Mouse (Mus musculus) megakaryocyte, embryonic 14.5 days (primary cell): ENCODE results near the gene Spin1. TPM values are rescaled to one million over a fixed set of nuclear protein-coding genes. Genes with fewer than 3 reads are reported as not detected.

Source experiments
- H3K27me3 ChIP-seq: replicated peaks from 2 replicates; pipeline ENCODE3; 2012; ENCODE audit warnings: inconsistent platforms
- H3K36me3 ChIP-seq: replicated peaks from 2 replicates; pipeline ENCODE3; 2012; ENCODE audit warnings: low read length, inconsistent platforms, mixed read lengths
- H3K4me1 ChIP-seq: 2 replicates; pipeline ENCODE4 v1.6.1; 2012; ENCODE audit warnings: inconsistent platforms
- H3K4me3 ChIP-seq: replicated peaks from 2 replicates; pipeline ENCODE3; 2012; ENCODE audit warnings: moderate library complexity, mild to moderate bottlenecking, inconsistent platforms
- H3K9me3 ChIP-seq: 2 replicates; pipeline ENCODE4 v1.6.1; 2012; ENCODE audit warnings: inconsistent platforms
- FLI1 ChIP-seq: IDR thresholded peaks from 2 replicates; pipeline ENCODE4 v1.6.1; 2012; ENCODE audit warnings: low read length, inconsistent platforms, mixed read lengths
- GATA1 ChIP-seq: IDR thresholded peaks from 3 replicates; pipeline ENCODE4 v1.6.1; 2012; ENCODE audit warnings: mixed read lengths, low read length, inconsistent platforms, borderline replicate concordance
- polyA plus RNA-seq: library from polyadenylated mRNA; stranded (reverse); fragments of >175 nt; gene quantifications from 2 replicates; pipeline ENCODE4 v1.2.3, GENCODE M21; 2012; ENCODE audit warnings: low replicate concordance; ENCODE audit not compliant: insufficient read depth

Spin1 gene
- polyA plus RNA-seq, 1 experiment: 1.7 TPM

GRCm38 (mm10) chr13:51131179-51131578 lies 30.5 kb downstream of the Spin1 start:
- Histone ChIP-seq H3K4me1 (peaks cover 23% of the 10 kb centered on the region), H3K36me3 (peaks cover 70% of the 10 kb centered on the region), H3K4me3 (peak overlapping the region; percentile 66), H3K9me3 (no peaks in the 10 kb centered on the region), H3K27me3 (no peaks in the 10 kb centered on the region)
- TF ChIP-seq FLI1 (no peak), GATA1 (no peak)

GRCm38 (mm10) chr13:51136315-51136714 lies 35.6 kb downstream of the Spin1 start:
- Histone ChIP-seq H3K4me1 (peaks cover 21% of the 10 kb centered on the region), H3K27me3 (no peaks in the 10 kb centered on the region), H3K9me3 (no peaks in the 10 kb centered on the region), H3K4me3 (no peak overlapping the region), H3K36me3 (peaks cover 61% of the 10 kb centered on the region)
- no peak for TF ChIP-seq FLI1
- TF ChIP-seq GATA1: no peak

GRCm38 (mm10) chr13:51136996-51137701 lies 36.5 kb downstream of the Spin1 start:
- no peak overlapping the region for H3K4me3 ChIP-seq
- H3K27me3 ChIP-seq: no peaks in the 10 kb centered on the region
- peaks cover 21% of the 10 kb centered on the region for H3K4me1 ChIP-seq
- peaks cover 61% of the 10 kb centered on the region for H3K36me3 ChIP-seq
- TF ChIP-seq FLI1: no peak
- TF ChIP-seq GATA1: no peak
- H3K9me3 ChIP-seq: no peaks in the 10 kb centered on the region

- no peak for TF ChIP-seq GATA1
- TF ChIP-seq FLI1: no peak
- H3K4me1 ChIP-seq: peaks cover 21% of the 10 kb centered on the region
- no peaks in the 10 kb centered on the region for H3K27me3 ChIP-seq
- no peaks in the 10 kb centered on the region for H3K9me3 ChIP-seq
- H3K36me3 ChIP-seq: peaks cover 61% of the 10 kb centered on the region
- peak overlapping the region; percentile 56 for H3K4me3 ChIP-seq
These were observed 37.0 kb downstream of the Spin1 start for GRCm38 (mm10) chr13:51137702-51138031.

GRCm38 (mm10) chr13:51147106-51147505 lies 46.4 kb downstream of the Spin1 start:
- H3K36me3 ChIP-seq: peaks cover 65% of the 10 kb centered on the region

GRCm38 (mm10) chr13:51152966-51153669 lies 52.4 kb downstream of the Spin1 start:
- no peaks in the 10 kb centered on the region for H3K27me3 ChIP-seq
- no peak for TF ChIP-seq GATA1
- no peak for TF ChIP-seq FLI1
- no peaks in the 10 kb centered on the region for H3K9me3 ChIP-seq
- no peak overlapping the region for H3K4me3 ChIP-seq
- peaks cover 57% of the 10 kb centered on the region for H3K36me3 ChIP-seq
- H3K4me1 ChIP-seq: peaks cover 10% of the 10 kb centered on the region

More at GRCm38 (mm10) chr13:51147106-51147505, 46.4 kb downstream of the Spin1 start:
- no peak overlapping the region for H3K4me3 ChIP-seq
- H3K27me3 ChIP-seq: no peaks in the 10 kb centered on the region
- TF ChIP-seq GATA1 (no peak), FLI1 (no peak)
- H3K4me1 ChIP-seq: peaks cover 3% of the 10 kb centered on the region; the same call in 1 of the 2 replicates
- no peaks in the 10 kb centered on the region for H3K9me3 ChIP-seq

GRCm38 (mm10) chr13:51153670-51154030 lies 53.0 kb downstream of the Spin1 start:
- H3K4me3 ChIP-seq: no peak overlapping the region
- no peaks in the 10 kb centered on the region for H3K9me3 ChIP-seq
- peaks cover 57% of the 10 kb centered on the region for H3K36me3 ChIP-seq
- no peaks in the 10 kb centered on the region for H3K27me3 ChIP-seq
- TF ChIP-seq FLI1 (no peak), GATA1 (no peak)
- H3K4me1 ChIP-seq: peaks cover 9% of the 10 kb centered on the region

- Histone ChIP-seq H3K4me3 (no peak overlapping the region), H3K36me3 (peaks cover 53% of the 10 kb centered on the region), H3K9me3 (no peaks in the 10 kb centered on the region), H3K4me1 (peaks cover 10% of the 10 kb centered on the region), H3K27me3 (no peaks in the 10 kb centered on the region)
- TF ChIP-seq FLI1 (no peak), GATA1 (no peak)
These were observed 54.7 kb downstream of the Spin1 start for GRCm38 (mm10) chr13:51155178-51156013.

GRCm38 (mm10) chr13:51156014-51156386 lies 55.3 kb downstream of the Spin1 start:
- Histone ChIP-seq H3K27me3 (no peaks in the 10 kb centered on the region), H3K4me3 (no peak overlapping the region), H3K4me1 (peaks cover 12% of the 10 kb centered on the region), H3K36me3 (peaks cover 52% of the 10 kb centered on the region), H3K9me3 (no peaks in the 10 kb centered on the region)
- TF ChIP-seq FLI1: no peak
- no peak for TF ChIP-seq GATA1

- H3K27me3 ChIP-seq: peaks cover 2% of the 10 kb centered on the region
- H3K9me3 ChIP-seq: no peaks in the 10 kb centered on the region
- H3K4me3 ChIP-seq: no peak overlapping the region
- TF ChIP-seq FLI1 (no peak), GATA1 (no peak)
- peaks cover 52% of the 10 kb centered on the region for H3K36me3 ChIP-seq
- peaks cover 20% of the 10 kb centered on the region for H3K4me1 ChIP-seq
These were observed 56.6 kb downstream of the Spin1 start for GRCm38 (mm10) chr13:51157291-51157690.
